Mouse (Mus musculus): ENCODE results near the gene Nudt1.

DNA sequence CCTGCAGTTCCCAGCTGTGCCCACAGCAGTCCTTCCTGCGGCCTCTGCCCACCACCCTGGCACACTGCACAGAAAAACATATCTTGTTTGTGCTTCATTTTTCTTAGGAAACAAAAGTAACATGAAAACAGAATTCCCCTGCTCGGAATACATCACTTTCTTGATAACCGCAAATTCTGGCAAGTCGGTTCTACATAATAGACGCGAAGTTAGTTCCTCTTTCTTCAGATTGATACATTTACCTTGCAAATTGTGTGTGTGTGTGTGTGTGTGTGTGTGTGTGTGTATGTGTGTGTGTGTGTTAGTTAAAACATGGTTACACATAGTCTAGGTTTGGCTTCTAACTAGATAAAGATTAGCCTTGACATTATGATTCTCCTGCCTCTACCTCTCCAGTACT, 61.2 kb downstream of the Nudt1 start:
- TF ChIP-seq POLR2A (IDR thresholded peaks at IDR 0.05; ENCODE audit: insufficient read length, low read depth) (no peak), MYOD1 (IDR thresholded peaks at IDR 0.05; ENCODE audit: control insufficient read depth in 1 of 3, insufficient read length in 2 of 3, low read depth in 2 of 3) (no peak), POLR2AphosphoS2 (IDR thresholded peaks at IDR 0.05; ENCODE audit: insufficient read length, low read depth) (no peak), E2F4 (IDR thresholded peaks at IDR 0.05; ENCODE audit: insufficient read depth) (no peak), TCF3 (IDR thresholded peaks at IDR 0.05; ENCODE audit: insufficient read length, low read depth) (no peak), MAX (IDR thresholded peaks at IDR 0.05; ENCODE audit: low read depth) (no peak), REST (IDR thresholded peaks at IDR 0.05; ENCODE audit: insufficient read depth, insufficient read length) (no peak)
